Mouse (Mus musculus) embryonic facial prominence, embryonic 10.5 days (tissue): ENCODE measurements around the gene Rgmb. TPM values are rescaled to one million over a fixed set of nuclear protein-coding genes. Genes with fewer than 3 reads are reported as not detected.

Source experiments
- DNase-seq: peaks from one replicate; pipeline ENCODE4 v3.0.0-alpha.2; 2017; ENCODE audit warnings: low spot score
- H3K27ac ChIP-seq: fragments of 300-500 bp; sonication (generic); replicated peaks from 2 replicates; pipeline ENCODE4 v1.5.1; 2016; ENCODE audit warnings: mild to moderate bottlenecking
- H3K27me3 ChIP-seq: fragments of 300-500 bp; sonication (generic); replicated peaks from 2 replicates; pipeline ENCODE4 v1.6.1; 2016; ENCODE audit warnings: low read depth, mild to moderate bottlenecking; ENCODE audit not compliant: poor library complexity, severe bottlenecking
- H3K36me3 ChIP-seq: fragments of 300-500 bp; sonication (generic); replicated peaks from 2 replicates; pipeline ENCODE4 v1.6.1; 2016; ENCODE audit warnings: mild to moderate bottlenecking, moderate library complexity
- H3K4me1 ChIP-seq: fragments of 300-500 bp; sonication (generic); 2 replicates; pipeline ENCODE4 v1.6.1; 2016
- H3K4me3 ChIP-seq: fragments of 300-500 bp; sonication (generic); 2 replicates; pipeline ENCODE4 v1.5.1; 2016; ENCODE audit warnings: mild to moderate bottlenecking, moderate library complexity
- H3K9me3 ChIP-seq: fragments of 300-500 bp; sonication (generic); 2 replicates; pipeline ENCODE4 v1.6.1; 2016; ENCODE audit warnings: mild to moderate bottlenecking
- WGBS: fragments of 180-500 bp; shearing (Covaris S2); methylation state at CpG from one replicate; pipeline ENCODE4 v1.1.7; 2016; 5-methylcytosine and 5-hydroxymethylcytosine counted together
- polyA plus RNA-seq: library from polyadenylated mRNA; unstranded; fragments of >200 nt; fragmentation: Nextera tagmentation; extraction: Ambion mirVana; gene quantifications from 2 replicates; pipeline ENCODE4 v1.2.1, GENCODE M21; 2016

Gene Rgmb
- polyA plus RNA-seq, 1 experiment from 2014 or later = 18.1 TPM

DNA sequence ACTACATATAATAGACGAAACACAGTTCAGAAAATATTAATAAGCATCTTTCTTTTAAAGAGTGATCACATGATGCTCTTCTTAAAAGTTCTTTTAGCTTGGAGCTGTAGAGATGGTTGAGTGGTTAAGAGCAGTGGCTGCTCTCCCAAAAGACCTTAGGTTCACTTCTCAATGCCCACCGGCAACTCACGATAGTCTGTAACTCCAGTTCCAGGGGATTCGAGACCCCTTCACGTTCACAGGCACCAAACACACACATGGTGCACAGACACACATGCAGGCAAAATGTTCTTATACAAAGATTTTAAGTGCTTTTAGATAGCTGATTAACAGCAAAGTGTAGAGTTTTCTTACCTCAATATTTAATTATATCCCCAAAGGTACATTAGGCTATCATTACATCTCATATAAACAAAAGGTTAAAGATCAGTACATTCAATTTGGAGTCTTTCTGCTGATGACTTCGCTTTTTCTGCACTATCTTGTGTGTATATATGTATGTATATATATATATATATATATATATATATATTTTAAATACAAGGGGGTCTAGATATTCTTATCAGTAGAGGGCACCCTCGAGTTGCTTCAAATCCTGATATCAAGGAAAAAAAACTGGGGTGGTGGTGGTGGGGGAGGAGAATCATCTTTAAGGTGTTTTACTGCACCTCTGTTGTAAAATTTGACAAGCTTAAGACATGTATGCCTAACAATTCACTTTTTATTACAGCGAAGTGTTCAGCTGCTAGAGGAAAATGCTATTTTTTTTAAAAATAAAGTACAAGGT lies 2.5 kb downstream of the Rgmb start:
- Histone ChIP-seq H3K36me3 (no peaks in the 10 kb centered on the region), H3K9me3 (no peaks in the 10 kb centered on the region; the same call in 1 of the 2 replicates), H3K27ac (no peak overlapping the region), H3K27me3 (peaks cover 24% of the 10 kb centered on the region), H3K4me3 (peak overlapping the region; percentile 70; the same call in 1 of the 2 replicates), H3K4me1 (peaks cover 47% of the 10 kb centered on the region)
- DNase-seq = no peak
- 59% methylated on average over 8 of the region's 8 CpGs for WGBS

DNA sequence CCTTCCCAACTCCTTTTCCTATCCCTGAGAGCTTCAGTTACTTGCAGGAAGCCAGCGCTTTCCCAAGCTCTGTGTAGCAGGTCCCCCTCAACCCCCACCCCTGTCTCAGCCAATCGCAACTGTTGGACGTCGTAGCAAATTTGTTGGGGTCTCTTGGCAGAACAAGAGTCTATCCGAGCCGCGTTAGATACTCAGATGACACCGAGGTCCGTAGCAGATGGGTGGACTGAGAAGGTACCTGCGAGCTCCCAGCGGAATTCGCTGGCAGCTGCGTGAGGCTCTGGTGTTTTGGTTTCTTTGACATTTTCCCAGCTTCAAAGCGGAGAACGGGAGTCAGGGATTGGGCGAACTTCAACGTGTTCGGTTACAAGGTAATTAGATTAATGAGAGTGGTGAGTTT lies 3.9 kb downstream of the Rgmb start:
- Histone ChIP-seq H3K27ac (peak overlapping the region; percentile 96), H3K9me3 (no peaks in the 10 kb centered on the region; the same call in 1 of the 2 replicates), H3K27me3 (peaks cover 24% of the 10 kb centered on the region), H3K4me3 (peak overlapping the region; percentile 95), H3K36me3 (no peaks in the 10 kb centered on the region), H3K4me1 (peaks cover 53% of the 10 kb centered on the region)
- WGBS = under 1% methylated on average over 18 of the region's 18 CpGs
- no peak for DNase-seq

GRCm38 (mm10) chr17:15826444-15826909 lies 4.4 kb downstream of the Rgmb start:
- Histone ChIP-seq H3K4me3 (peak overlapping the region; percentile 95), H3K27me3 (peaks cover 24% of the 10 kb centered on the region), H3K9me3 (no peaks in the 10 kb centered on the region; the same call in 1 of the 2 replicates), H3K36me3 (no peaks in the 10 kb centered on the region), H3K27ac (peak overlapping the region; percentile 96), H3K4me1 (peaks cover 53% of the 10 kb centered on the region)
- under 1% methylated on average over 34 of the region's 34 CpGs for WGBS
- DNase-seq = peak; percentile 99

DNA sequence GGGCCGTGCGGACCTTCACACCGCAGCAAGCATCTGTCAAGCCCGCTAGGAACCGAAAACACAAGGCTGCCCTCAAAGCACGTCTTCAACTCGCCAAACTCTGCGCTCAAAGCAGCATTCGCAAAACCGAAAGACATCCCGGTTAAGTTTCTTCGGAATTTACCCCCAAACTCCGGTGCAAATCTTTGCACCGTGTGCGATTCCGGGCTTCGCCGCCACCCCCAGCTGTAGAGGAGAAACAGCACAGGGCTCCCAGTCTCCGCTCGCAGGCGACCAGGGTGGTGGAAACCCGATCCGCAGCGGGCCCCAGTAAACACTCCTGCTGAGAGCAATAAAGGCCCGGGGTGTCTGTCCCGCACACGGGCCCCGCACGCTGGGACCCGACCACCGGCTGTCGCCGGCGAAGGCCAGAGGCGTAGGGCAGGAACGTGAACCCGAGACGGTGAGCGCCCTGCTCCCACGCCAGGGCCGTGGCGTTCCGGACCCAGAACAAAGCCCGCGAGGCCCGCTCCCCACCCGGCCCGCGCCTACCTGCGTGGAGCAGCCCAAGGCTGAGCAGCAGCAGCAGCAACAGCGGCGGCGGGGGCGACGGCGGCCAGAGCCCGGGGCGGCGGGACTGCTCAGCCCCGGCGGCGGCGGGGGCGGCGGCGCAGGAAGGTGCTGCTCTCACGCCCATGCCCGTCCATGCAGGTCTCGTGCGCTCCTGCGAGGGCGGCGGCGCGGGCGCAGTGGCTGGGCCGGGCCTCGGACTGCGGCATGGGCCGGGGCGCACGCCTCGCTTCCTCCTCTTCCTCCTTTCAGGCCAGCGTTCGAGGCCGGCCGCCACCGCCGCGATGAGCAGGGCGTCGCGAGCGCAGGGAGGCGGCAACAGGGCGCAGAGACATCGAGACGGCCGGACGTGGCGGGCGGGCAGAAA lies 5.1 kb downstream of the Rgmb start:
- peak; percentile 80 for DNase-seq
- under 1% methylated on average over 102 of the region's 102 CpGs for WGBS
- Histone ChIP-seq H3K27me3 (peaks cover 21% of the 10 kb centered on the region), H3K4me3 (peak overlapping the region; percentile 95), H3K27ac (peak overlapping the region; percentile 96), H3K36me3 (peaks cover 3% of the 10 kb centered on the region), H3K4me1 (peaks cover 55% of the 10 kb centered on the region), H3K9me3 (no peaks in the 10 kb centered on the region; the same call in 1 of the 2 replicates)

GRCm38 (mm10) chr17:15824854-15825253 lies 6.0 kb downstream of the Rgmb start:
- peak overlapping the region; percentile 95 for H3K4me3 ChIP-seq
- H3K9me3 ChIP-seq = no peaks in the 10 kb centered on the region; the same call in 1 of the 2 replicates
- no peak for DNase-seq
- peaks cover 12% of the 10 kb centered on the region for H3K36me3 ChIP-seq
- 22% methylated on average over 3 of the region's 3 CpGs for WGBS
- peak overlapping the region; percentile 96 for H3K27ac ChIP-seq
- peaks cover 12% of the 10 kb centered on the region for H3K27me3 ChIP-seq
- peaks cover 55% of the 10 kb centered on the region for H3K4me1 ChIP-seq

DNA sequence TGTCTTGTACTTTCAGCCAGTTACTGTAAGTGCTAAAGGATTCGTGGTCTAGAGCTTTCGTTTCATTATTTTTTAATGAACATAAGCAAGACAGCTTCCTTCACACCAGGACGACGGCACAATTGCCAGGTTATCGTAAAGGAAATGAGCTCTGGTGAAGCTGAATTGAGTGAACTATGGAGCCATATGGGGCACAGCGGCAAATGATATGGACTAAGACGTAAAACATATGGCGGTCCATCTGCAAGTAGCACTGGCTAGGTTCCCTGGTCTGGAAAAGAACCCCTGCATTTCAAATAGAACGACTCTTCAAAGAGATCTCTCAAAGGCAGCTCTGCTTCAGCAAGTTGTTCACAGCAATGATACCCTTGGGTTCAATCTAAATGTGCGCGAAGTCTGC lies 6.5 kb downstream of the Rgmb start:
- Histone ChIP-seq H3K27me3 (peaks cover 7% of the 10 kb centered on the region), H3K27ac (peak overlapping the region; percentile 96), H3K9me3 (no peaks in the 10 kb centered on the region; the same call in 1 of the 2 replicates), H3K36me3 (peaks cover 17% of the 10 kb centered on the region), H3K4me3 (peak overlapping the region; percentile 95), H3K4me1 (peaks cover 55% of the 10 kb centered on the region)
- DNase-seq = no peak
- 52% methylated on average over 11 of the region's 11 CpGs for WGBS

DNA sequence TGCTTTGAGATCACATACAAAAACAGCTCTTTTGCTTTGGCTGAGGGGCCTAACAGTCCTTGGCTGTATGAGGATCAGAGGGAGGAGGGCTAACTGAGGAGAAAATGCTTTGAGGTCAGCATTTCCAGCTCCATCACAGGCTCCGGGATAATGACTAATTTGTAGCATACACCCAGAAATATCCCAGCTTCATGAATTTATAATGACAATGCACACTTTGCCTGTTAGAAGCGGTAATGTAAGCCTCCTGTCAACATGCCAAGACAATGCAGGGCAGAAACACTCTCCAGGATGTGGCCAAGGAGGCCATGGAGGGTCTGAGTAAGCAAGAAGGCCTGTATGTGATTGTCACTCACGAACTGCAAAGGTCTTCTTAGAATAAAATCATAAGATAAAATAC lies 7.0 kb downstream of the Rgmb start:
- peaks cover 2% of the 10 kb centered on the region for H3K27me3 ChIP-seq
- peak overlapping the region; percentile 95 for H3K4me3 ChIP-seq
- WGBS = 53% methylated on average over 3 of the region's 3 CpGs
- H3K36me3 ChIP-seq = peaks cover 22% of the 10 kb centered on the region
- H3K4me1 ChIP-seq = peaks cover 56% of the 10 kb centered on the region
- no peaks in the 10 kb centered on the region; the same call in 1 of the 2 replicates for H3K9me3 ChIP-seq
- peak overlapping the region; percentile 19; the same call in 1 of the 2 replicates for H3K27ac ChIP-seq
- DNase-seq = no peak

DNA sequence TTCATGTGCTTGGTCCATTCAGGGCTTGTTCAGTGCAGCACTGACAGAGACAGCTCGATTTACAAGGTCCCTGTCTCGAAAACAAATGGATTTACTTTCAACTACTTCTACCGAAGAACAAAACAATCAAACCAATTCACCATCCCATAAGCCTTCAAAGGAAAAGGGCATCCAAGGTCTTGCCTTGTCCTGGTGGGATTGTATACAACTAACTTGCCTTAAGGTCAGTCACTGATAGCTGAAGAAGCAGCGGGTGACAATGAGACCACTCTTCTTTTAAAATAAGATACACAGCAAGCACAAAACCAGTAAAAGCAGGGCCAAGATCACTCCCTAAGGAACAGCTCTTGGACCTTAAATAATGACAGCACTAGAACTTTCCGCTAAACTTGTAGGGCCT lies 7.6 kb downstream of the Rgmb start:
- peak overlapping the region; percentile 95 for H3K4me3 ChIP-seq
- peaks cover 25% of the 10 kb centered on the region for H3K36me3 ChIP-seq
- H3K27me3 ChIP-seq = no peaks in the 10 kb centered on the region; the same call in 1 of the 2 replicates
- H3K27ac ChIP-seq = 0 out of 2 replicates have a peak overlapping the region, but pooled peaks have one; percentile 19
- peaks cover 59% of the 10 kb centered on the region for H3K4me1 ChIP-seq
- no peak for DNase-seq
- H3K9me3 ChIP-seq = no peaks in the 10 kb centered on the region; the same call in 1 of the 2 replicates
- WGBS = 30% methylated on average over 5 of the region's 5 CpGs

GRCm38 (mm10) chr17:15822376-15822775 lies 8.5 kb downstream of the Rgmb start:
- peaks cover 55% of the 10 kb centered on the region for H3K4me1 ChIP-seq
- no peak overlapping the region for H3K27ac ChIP-seq
- H3K27me3 ChIP-seq = no peaks in the 10 kb centered on the region
- 84% methylated on average over 7 of the region's 7 CpGs for WGBS
- peak overlapping the region; percentile 95; the same call in 1 of the 2 replicates for H3K4me3 ChIP-seq
- peaks cover 34% of the 10 kb centered on the region for H3K36me3 ChIP-seq
- H3K9me3 ChIP-seq = no peaks in the 10 kb centered on the region; the same call in 1 of the 2 replicates
- no peak for DNase-seq

DNA sequence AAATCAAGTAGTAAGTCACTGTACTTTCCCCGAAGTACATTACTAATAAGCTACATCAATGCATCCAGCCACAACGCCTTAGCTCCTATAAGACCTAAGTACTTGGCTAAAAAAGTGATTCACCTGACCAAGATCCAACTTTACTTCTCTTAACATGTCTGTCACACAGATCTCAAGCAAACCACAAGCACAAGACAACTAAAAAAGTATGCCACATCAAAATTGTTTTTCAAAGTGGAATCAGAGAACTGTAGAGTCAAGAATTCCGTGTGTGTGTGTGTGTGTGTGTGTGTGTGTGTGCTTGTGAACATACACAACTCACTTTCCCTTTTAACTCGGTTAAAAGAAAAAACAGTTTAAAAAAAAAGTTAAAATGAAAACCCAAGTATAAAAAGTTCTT lies 9.1 kb downstream of the Rgmb start:
- no peak overlapping the region for H3K27ac ChIP-seq
- no peak overlapping the region for H3K4me3 ChIP-seq
- no peak for DNase-seq
- peaks cover 40% of the 10 kb centered on the region for H3K36me3 ChIP-seq
- peaks cover 52% of the 10 kb centered on the region for H3K4me1 ChIP-seq
- no peaks in the 10 kb centered on the region for H3K27me3 ChIP-seq
- 90% methylated on average over 4 of the region's 4 CpGs for WGBS
- no peaks in the 10 kb centered on the region; the same call in 1 of the 2 replicates for H3K9me3 ChIP-seq

GRCm38 (mm10) chr17:15820761-15821160 lies 10.1 kb downstream of the Rgmb start:
- DNase-seq = peak; percentile 50
- Histone ChIP-seq H3K36me3 (peaks cover 47% of the 10 kb centered on the region), H3K9me3 (no peaks in the 10 kb centered on the region; the same call in 1 of the 2 replicates), H3K4me1 (peaks cover 52% of the 10 kb centered on the region), H3K27ac (no peak overlapping the region), H3K27me3 (no peaks in the 10 kb centered on the region), H3K4me3 (peak overlapping the region; percentile 32)
- 67% methylated on average over 10 of the region's 10 CpGs for WGBS

GRCm38 (mm10) chr17:15820146-15820545 lies 10.7 kb downstream of the Rgmb start:
- DNase-seq = peak; percentile 42
- Histone ChIP-seq H3K36me3 (peaks cover 54% of the 10 kb centered on the region), H3K27ac (no peak overlapping the region)

More at GRCm38 (mm10) chr17:15820146-15820545, 10.7 kb downstream of the Rgmb start:
- H3K9me3 ChIP-seq = no peaks in the 10 kb centered on the region
- peak overlapping the region; percentile 32; the same call in 1 of the 2 replicates for H3K4me3 ChIP-seq
- H3K27me3 ChIP-seq = no peaks in the 10 kb centered on the region
- peaks cover 52% of the 10 kb centered on the region for H3K4me1 ChIP-seq
- WGBS = 38% methylated on average over 6 of the region's 6 CpGs
